Mouse (Mus musculus) limb, embryonic 12.5 days (tissue): Measurements from ENCODE around the gene Inpp5a. TPM values are rescaled to one million over a fixed set of nuclear protein-coding genes. Genes with fewer than 3 reads are reported as not detected.
"Not testable (repeated sequence)": the region's sequence is repeated elsewhere in the genome, so short reads cannot be mapped to it uniquely, and the experiment has no call there.

Experiments
- ATAC-seq: fragments of 200-750 bp; cut with Nextera tagmentation; 2 replicates; pipeline ENCODE4 v1.8.0; 2017; ENCODE audit warnings: low read depth, moderate TSS enrichment; ENCODE audit not compliant: insufficient number of reproducible peaks, insufficient read depth, low FRiP score, low TSS enrichment
- H3K27ac ChIP-seq: fragments of 300-500 bp; sonication (generic); 2 replicates; pipeline ENCODE4 v1.5.1; 2016; ENCODE audit warnings: mild to moderate bottlenecking, moderate library complexity
- H3K27me3 ChIP-seq: fragments of 300-500 bp; sonication (generic); 2 replicates; pipeline ENCODE4 v1.6.1; 2016; ENCODE audit warnings: mild to moderate bottlenecking, moderate library complexity
- H3K36me3 ChIP-seq: fragments of 300-500 bp; sonication (generic); 2 replicates; pipeline ENCODE4 v1.6.1; 2016; ENCODE audit warnings: mild to moderate bottlenecking, moderate library complexity
- H3K4me1 ChIP-seq: fragments of 300-500 bp; sonication (generic); replicated peaks from 2 replicates; pipeline ENCODE4 v1.6.1; 2016
- H3K4me2 ChIP-seq: fragments of 300-500 bp; sonication (generic); 2 replicates; pipeline ENCODE4 v1.6.1; 2016; ENCODE audit warnings: mild to moderate bottlenecking, moderate library complexity
- H3K4me3 ChIP-seq: fragments of 300-500 bp; sonication (generic); replicated peaks from 2 replicates; pipeline ENCODE4 v1.5.1; 2016; ENCODE audit warnings: mild to moderate bottlenecking
- H3K9ac ChIP-seq: fragments of 300-500 bp; sonication (generic); replicated peaks from 2 replicates; pipeline ENCODE4 v1.6.1; 2016; ENCODE audit warnings: mild to moderate bottlenecking, moderate library complexity
- H3K9me3 ChIP-seq: fragments of 300-500 bp; sonication (generic); 2 replicates; pipeline ENCODE4 v1.6.1; 2016; ENCODE audit warnings: mild to moderate bottlenecking, moderate library complexity
- WGBS: fragments of 180-500 bp; shearing (Covaris S2); methylation state at CpG from one replicate; pipeline ENCODE4 v1.1.7; 2016; 5-methylcytosine and 5-hydroxymethylcytosine counted together
- polyA plus RNA-seq: library from polyadenylated mRNA; unstranded; fragments of >200 nt; fragmentation: Nextera tagmentation; extraction: Ambion mirVana; gene quantifications from 2 replicates; pipeline ENCODE4 v1.2.1, GENCODE M21; 2016

Gene Inpp5a
- polyA plus RNA-seq, 1 experiment from 2014 or later, result 26.8 TPM

GRCm38 (mm10) chr7:139434931-139435330, 46.0 kb downstream of the Inpp5a start:
- WGBS, result 90% methylated on average over 2 of the region's 2 CpGs
- ATAC-seq, H3K9ac ChIP-seq, H3K4me3 ChIP-seq, H3K27me3 ChIP-seq, H3K4me1 ChIP-seq, H3K9me3 ChIP-seq, H3K36me3 ChIP-seq, H3K27ac ChIP-seq, H3K4me2 ChIP-seq: not testable (repeated sequence)

- no peaks in the 10 kb centered on the region for H3K9me3 ChIP-seq
- H3K9ac ChIP-seq, result no peak overlapping the region
- no peak overlapping the region for H3K27ac ChIP-seq
- no peak for ATAC-seq
- H3K4me3 ChIP-seq, result no peak overlapping the region
- H3K4me1 ChIP-seq, result peaks cover 7% of the 10 kb centered on the region; the same call in 1 of the 2 replicates
- no peaks in the 10 kb centered on the region for H3K36me3 ChIP-seq
- no peak overlapping the region for H3K4me2 ChIP-seq
- no peaks in the 10 kb centered on the region for H3K27me3 ChIP-seq
Observed at GRCm38 (mm10) chr7:139435749-139436148, 46.8 kb downstream of the Inpp5a start.

GRCm38 (mm10) chr7:139436951-139437350, 48.0 kb downstream of the Inpp5a start:
- H3K4me3 ChIP-seq, result no peak overlapping the region
- no peak overlapping the region for H3K9ac ChIP-seq
- H3K4me1 ChIP-seq, result peaks cover 13% of the 10 kb centered on the region; the same call in 1 of the 2 replicates
- WGBS, result 86% methylated on average over 7 of the region's 7 CpGs
- H3K27me3 ChIP-seq, result no peaks in the 10 kb centered on the region
- H3K9me3 ChIP-seq, result no peaks in the 10 kb centered on the region
- no peak for ATAC-seq
- H3K4me2 ChIP-seq, result no peak overlapping the region
- H3K36me3 ChIP-seq, result no peaks in the 10 kb centered on the region
- H3K27ac ChIP-seq, result no peak overlapping the region

GRCm38 (mm10) chr7:139437471-139437870, 48.6 kb downstream of the Inpp5a start:
- Histone ChIP-seq H3K4me1 (peaks cover 13% of the 10 kb centered on the region; the same call in 1 of the 2 replicates), H3K4me3 (no peak overlapping the region), H3K27ac (no peak overlapping the region), H3K36me3 (no peaks in the 10 kb centered on the region), H3K4me2 (no peak overlapping the region), H3K9ac (no peak overlapping the region), H3K9me3 (no peaks in the 10 kb centered on the region), H3K27me3 (no peaks in the 10 kb centered on the region)
- 81% methylated on average over 5 of the region's 5 CpGs for WGBS
- no peak for ATAC-seq

- ATAC-seq, result no peak
- WGBS, result 55% methylated on average over 9 of the region's 9 CpGs
Observed at GRCm38 (mm10) chr7:139437926-139438600, 49.2 kb downstream of the Inpp5a start.

GRCm38 (mm10) chr7:139438601-139438945, 49.7 kb downstream of the Inpp5a start:
- ATAC-seq, result no peak
- Histone ChIP-seq H3K27me3 (no peaks in the 10 kb centered on the region), H3K9me3 (no peaks in the 10 kb centered on the region), H3K9ac (no peak overlapping the region), H3K4me3 (no peak overlapping the region), H3K4me2 (no peak overlapping the region), H3K4me1 (peaks cover 13% of the 10 kb centered on the region; the same call in 1 of the 2 replicates), H3K36me3 (no peaks in the 10 kb centered on the region), H3K27ac (no peak overlapping the region)
- 74% methylated on average over 4 of the region's 4 CpGs for WGBS

More at GRCm38 (mm10) chr7:139437926-139438600, 49.2 kb downstream of the Inpp5a start:
- no peak overlapping the region for H3K4me3 ChIP-seq
- H3K4me1 ChIP-seq, result peaks cover 13% of the 10 kb centered on the region; the same call in 1 of the 2 replicates
- no peaks in the 10 kb centered on the region for H3K27me3 ChIP-seq
- H3K9ac ChIP-seq, result no peak overlapping the region
- no peak overlapping the region for H3K4me2 ChIP-seq
- no peak overlapping the region for H3K27ac ChIP-seq
- H3K9me3 ChIP-seq, result no peaks in the 10 kb centered on the region
- no peaks in the 10 kb centered on the region for H3K36me3 ChIP-seq

GRCm38 (mm10) chr7:139439031-139439430, 50.1 kb downstream of the Inpp5a start:
- Histone ChIP-seq H3K36me3 (no peaks in the 10 kb centered on the region), H3K4me1 (peaks cover 15% of the 10 kb centered on the region; the same call in 1 of the 2 replicates), H3K4me2 (no peak overlapping the region), H3K9me3 (no peaks in the 10 kb centered on the region), H3K4me3 (no peak overlapping the region), H3K27me3 (no peaks in the 10 kb centered on the region), H3K27ac (no peak overlapping the region), H3K9ac (no peak overlapping the region)
- ATAC-seq, result no peak
- 63% methylated on average over 3 of the region's 3 CpGs for WGBS

GRCm38 (mm10) chr7:139439922-139440895, 51.3 kb downstream of the Inpp5a start:
- H3K4me2 ChIP-seq, result no peak overlapping the region
- no peaks in the 10 kb centered on the region for H3K27me3 ChIP-seq
- ATAC-seq, result no peak
- no peak overlapping the region for H3K4me3 ChIP-seq
- H3K4me1 ChIP-seq, result peaks cover 21% of the 10 kb centered on the region
- H3K27ac ChIP-seq, result no peak overlapping the region
- no peak overlapping the region for H3K9ac ChIP-seq
- no peaks in the 10 kb centered on the region for H3K36me3 ChIP-seq
- H3K9me3 ChIP-seq, result no peaks in the 10 kb centered on the region
- 75% methylated on average over 6 of the region's 6 CpGs for WGBS

- H3K9me3 ChIP-seq, result no peaks in the 10 kb centered on the region
- no peaks in the 10 kb centered on the region for H3K36me3 ChIP-seq
- peaks cover 26% of the 10 kb centered on the region for H3K4me1 ChIP-seq
- no peaks in the 10 kb centered on the region for H3K27me3 ChIP-seq
- H3K9ac ChIP-seq, result 0 out of 2 replicates have a peak overlapping the region, but pooled peaks have one; percentile 12
- 33% methylated on average over 5 of the region's 5 CpGs for WGBS
- H3K27ac ChIP-seq, result 0 out of 2 replicates have a peak overlapping the region, but pooled peaks have one; percentile 17
- H3K4me3 ChIP-seq, result no peak overlapping the region
- ATAC-seq, result no peak
- H3K4me2 ChIP-seq, result no peak overlapping the region
Observed at GRCm38 (mm10) chr7:139441022-139441421, 52.1 kb downstream of the Inpp5a start.

- H3K4me3 ChIP-seq, result no peak overlapping the region
- 84% methylated on average over 10 of the region's 10 CpGs for WGBS
- no peak overlapping the region for H3K4me2 ChIP-seq
- ATAC-seq, result no peak
- H3K27ac ChIP-seq, result no peak overlapping the region
- H3K9me3 ChIP-seq, result no peaks in the 10 kb centered on the region
- H3K9ac ChIP-seq, result no peak overlapping the region
- no peaks in the 10 kb centered on the region for H3K27me3 ChIP-seq
- no peaks in the 10 kb centered on the region for H3K36me3 ChIP-seq
- H3K4me1 ChIP-seq, result peaks cover 34% of the 10 kb centered on the region
Observed at GRCm38 (mm10) chr7:139441761-139442211, 52.9 kb downstream of the Inpp5a start.

GRCm38 (mm10) chr7:139445621-139446020, 56.7 kb downstream of the Inpp5a start:
- ATAC-seq, result no peak
- no peak overlapping the region for H3K4me3 ChIP-seq
- H3K4me1 ChIP-seq, result peaks cover 31% of the 10 kb centered on the region
- H3K4me2 ChIP-seq, result no peak overlapping the region
- H3K27ac ChIP-seq, result peak overlapping the region; percentile 45; the same call in 1 of the 2 replicates
- H3K9me3 ChIP-seq, result no peaks in the 10 kb centered on the region
- H3K9ac ChIP-seq, result no peak overlapping the region
- WGBS, result 71% methylated on average over 8 of the region's 8 CpGs
- no peaks in the 10 kb centered on the region for H3K27me3 ChIP-seq
- H3K36me3 ChIP-seq, result no peaks in the 10 kb centered on the region
